Mouse (Mus musculus) regulatory T cell (primary cell): Measurements from ENCODE around the gene Gtpbp1.

Source experiments
- in situ Hi-C: fragments of 300-600 bp; cut with MboI, MseI; formaldehyde crosslinking; loops from one replicate; pipeline ENCODE4 v1.15.1; 2025; ENCODE audit warnings: high pct_unique_total_duplicates

Gene Gtpbp1

DNA sequence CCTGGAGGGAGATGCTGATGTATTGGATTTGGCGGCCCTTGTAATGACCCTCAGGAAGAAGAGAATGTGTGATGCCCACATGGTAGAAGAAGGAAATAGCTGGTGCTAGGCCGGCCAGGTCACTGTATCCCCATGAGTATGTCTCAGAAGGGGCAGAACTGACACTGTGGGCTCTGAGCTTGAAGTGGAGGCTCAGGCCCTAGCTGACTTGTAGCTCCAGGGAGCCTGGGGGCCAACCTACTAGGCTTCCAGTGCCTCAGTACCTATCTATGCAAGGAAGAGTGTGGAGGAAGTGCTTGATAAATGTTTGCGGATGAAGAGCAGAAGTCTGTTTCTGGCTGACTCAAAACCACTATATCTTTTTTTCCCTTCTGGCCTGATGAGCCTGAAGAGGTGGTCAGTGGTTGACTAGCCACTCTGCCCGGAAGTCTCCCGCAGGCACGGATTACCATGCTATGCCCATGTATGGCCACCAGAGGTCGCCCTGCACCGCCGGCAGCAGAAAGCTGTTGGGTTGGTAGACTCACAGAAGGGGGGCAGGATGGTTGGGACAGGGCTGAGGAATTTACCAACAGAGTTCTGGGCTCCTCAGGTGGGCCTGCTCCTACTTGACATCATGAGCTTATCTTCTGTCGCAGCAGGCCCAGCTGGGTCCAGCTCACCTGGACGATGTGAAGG lies 62.2 kb downstream of the Gtpbp1 start:
- in situ Hi-C loops: no loop called here

DNA sequence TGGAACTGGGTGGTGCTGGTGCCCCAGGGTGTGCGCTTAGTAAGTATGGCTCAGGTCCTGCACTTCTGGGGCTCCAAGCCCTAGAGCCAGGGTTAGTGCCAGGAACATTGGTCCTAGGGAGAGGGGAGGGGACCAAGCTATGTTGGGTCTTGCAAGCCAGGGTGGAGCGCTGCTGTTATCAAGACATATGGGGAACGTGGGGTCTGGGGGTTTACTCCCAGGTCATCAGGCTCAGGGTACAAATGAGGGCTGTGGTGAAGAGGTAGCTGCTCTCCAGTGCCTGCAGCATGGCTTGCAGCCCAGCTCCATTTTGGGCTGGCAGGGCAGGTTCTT lies 62.7 kb downstream of the Gtpbp1 start:
- in situ Hi-C loops: no loop called here

DNA sequence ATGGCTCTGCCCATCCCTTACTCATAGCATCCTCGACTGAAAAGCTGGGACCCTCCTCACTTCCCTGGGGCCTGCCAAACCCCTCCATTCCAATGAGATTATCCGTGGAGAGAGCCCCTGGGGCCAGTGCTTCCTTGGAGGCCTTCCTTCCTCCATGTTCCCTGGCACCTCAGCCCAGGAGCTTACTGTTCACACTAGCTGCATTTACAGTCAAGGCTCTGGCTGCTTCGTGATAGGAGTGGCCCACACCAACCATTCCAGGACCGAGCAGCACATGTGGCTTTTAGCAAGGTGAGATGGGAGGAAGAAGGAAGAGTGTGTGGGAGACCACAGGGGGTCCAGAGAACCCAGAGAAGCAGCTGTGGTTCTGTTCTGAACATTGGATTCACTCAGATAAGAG lies 63.2 kb downstream of the Gtpbp1 start:
- in situ Hi-C loops: no loop called here

DNA sequence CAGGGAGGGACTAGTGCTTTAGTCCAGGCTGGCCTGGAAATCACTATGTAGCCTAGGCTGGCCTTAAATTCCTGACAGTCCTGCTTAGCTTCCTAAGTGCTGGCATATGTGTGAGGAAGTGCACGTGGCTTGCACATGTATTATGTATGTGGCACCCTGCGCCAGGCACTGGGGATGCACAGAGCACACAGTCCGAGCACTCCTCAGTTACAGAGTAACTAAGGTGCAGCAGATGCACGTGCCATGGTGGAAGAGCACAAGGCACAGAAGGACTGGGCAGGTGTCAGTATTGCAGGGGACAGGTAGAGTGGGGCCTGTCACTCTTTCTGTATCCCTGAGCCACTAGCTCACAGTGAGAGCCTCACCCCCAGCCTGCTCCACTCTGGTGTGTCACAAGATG lies 64.5 kb downstream of the Gtpbp1 start:
- in situ Hi-C loops: no loop called here

GRCm38 (mm10) chr15:79755977-79756625 lies 65.5 kb downstream of the Gtpbp1 start:
- in situ Hi-C loops: no loop called here

GRCm38 (mm10) chr15:79757118-79757517 lies 66.5 kb downstream of the Gtpbp1 start:
- in situ Hi-C loops: no loop called here

DNA sequence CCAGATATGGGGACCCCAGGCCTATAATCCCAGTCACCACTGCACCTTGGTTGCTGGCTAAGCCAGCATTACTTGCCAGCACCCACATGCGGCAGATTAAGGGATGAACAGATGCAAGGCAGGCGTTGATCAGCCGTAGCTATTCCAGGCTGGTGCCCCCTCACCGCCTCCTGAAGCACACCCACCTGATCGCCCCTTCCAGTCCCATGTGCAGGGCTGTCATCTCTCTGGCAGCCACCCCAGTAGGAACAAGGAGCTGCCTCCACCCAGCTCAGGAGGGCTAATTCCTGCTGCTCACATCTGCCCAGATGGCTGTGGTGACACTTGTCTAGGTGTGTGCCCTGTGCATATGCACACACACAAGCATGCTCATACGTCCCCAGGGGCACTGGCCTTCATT lies 70.3 kb downstream of the Gtpbp1 start:
- in situ Hi-C loops: no loop called here

- in situ Hi-C loops: no loop called here
Observed at GRCm38 (mm10) chr15:79763001-79763400, 72.4 kb downstream of the Gtpbp1 start.

DNA sequence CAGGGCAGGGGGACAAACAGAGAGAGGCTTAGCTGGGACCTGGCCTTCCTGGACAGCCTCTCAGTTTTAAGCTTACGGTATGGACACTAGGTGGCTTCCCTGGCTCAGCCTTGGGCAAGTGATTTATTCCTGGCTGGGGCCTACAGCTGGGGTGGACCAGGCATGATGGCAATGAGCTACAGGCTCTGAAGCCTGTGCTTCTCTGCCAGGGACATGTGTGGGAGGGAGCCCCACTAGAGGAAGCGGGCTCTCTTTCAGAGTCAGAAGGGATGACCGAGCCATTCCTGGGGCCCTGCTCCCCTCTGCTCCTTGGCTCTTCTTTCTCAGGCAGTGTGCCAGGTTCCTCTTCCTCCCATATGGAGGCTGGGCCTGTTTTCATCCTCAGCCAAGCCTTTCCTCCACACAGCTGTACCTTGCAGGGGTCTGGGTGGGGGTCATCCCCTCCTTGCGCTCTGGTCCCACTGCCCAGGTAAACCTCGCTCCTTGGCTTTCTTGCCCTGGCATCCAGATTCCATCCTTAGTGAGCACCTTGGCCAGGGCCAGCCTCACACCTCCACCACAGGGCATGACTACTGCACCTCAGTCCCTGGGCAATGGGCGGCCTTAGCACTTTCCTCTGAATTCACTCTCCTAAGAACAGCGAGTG lies 73.1 kb downstream of the Gtpbp1 start:
- in situ Hi-C loops: no loop called here

DNA sequence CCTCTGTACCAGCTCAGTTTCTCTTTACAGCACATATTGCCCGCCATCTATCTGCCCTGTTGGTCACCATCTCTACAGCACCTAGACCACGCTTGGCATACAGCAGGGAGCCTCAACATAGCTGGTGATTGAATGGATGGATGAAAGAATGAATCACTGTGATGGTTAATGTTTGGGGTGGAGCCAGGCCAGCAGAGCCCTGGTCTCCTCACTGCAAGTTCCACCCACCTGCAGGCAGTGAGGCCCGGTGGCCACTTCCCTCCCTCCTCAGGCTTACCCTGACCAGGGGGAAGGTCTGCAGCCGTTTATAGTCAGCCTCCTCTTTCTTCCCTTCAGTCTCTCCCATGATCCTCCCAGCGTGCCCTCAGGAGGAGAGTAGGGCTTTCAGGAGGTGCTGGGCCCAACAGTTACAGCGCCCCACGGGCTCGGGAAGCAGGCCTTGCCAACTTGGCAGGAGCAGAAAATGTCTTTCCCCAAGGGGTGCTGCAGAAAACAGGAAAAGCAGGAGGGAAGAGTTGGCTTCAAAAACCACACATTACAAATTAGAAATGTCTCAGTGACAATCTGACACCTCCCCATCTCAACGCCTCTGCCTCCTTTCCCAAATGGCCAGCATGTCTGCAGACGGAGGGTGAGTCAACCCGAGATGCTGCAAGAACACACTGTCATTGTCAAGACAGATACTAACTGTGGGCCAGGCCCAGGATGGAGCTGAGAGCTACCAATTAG lies 74.1 kb downstream of the Gtpbp1 start:
- in situ Hi-C loops: no loop called here

GRCm38 (mm10) chr15:79765361-79765760 lies 74.7 kb downstream of the Gtpbp1 start:
- in situ Hi-C loops: no loop called here

DNA sequence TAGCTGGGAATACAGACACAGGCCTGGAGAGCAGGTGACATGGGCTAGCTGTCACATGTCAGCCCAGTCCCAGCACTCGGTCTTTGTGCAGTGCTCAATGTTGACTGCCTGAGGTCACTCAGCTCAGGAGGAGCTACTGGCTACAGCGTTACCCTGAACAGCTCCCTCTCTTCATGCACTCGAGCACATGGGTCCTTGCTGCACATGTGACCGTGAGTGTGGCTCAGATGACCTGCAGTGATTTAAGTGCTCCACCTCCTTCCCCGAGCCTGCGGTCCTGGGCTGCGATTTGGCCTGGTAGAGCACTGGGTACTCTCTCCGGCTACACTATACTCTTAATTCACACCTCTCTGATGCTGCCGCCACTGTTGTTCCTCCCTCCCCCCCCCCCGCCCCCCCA lies 75.5 kb downstream of the Gtpbp1 start:
- in situ Hi-C loops: no loop called here

GRCm38 (mm10) chr15:79766586-79767071 lies 76.0 kb downstream of the Gtpbp1 start:
- in situ Hi-C loops: no loop called here

DNA sequence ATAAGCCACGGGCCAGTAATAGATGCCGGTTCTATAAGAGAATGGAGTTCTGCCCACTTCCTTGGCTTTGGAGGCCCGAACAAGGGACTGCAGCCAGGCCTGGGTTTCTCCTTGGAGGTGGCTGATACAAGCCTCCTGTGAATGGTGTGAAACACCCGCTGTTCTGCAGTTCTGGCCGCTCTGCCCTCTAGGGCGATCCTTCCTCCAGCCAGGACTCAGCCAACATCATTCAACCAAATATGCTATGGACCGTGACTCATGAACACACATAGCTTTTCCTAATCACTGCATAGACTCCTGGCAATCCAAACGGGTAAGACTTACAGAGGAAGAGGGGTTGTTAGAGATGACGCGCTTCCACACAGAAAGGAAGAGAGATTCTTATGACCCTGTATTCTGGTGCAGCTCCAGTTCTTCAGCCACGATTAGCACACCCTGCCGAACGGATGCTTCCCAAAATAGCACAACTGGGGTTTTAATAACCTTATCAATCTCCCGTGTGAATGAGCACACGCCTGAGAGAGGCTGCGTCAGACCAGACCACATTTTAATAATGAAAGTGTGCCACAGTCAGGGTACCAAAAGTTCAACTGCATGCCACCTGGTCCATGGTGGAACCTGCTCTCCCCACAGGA lies 76.8 kb downstream of the Gtpbp1 start:
- in situ Hi-C loops: no loop called here

DNA sequence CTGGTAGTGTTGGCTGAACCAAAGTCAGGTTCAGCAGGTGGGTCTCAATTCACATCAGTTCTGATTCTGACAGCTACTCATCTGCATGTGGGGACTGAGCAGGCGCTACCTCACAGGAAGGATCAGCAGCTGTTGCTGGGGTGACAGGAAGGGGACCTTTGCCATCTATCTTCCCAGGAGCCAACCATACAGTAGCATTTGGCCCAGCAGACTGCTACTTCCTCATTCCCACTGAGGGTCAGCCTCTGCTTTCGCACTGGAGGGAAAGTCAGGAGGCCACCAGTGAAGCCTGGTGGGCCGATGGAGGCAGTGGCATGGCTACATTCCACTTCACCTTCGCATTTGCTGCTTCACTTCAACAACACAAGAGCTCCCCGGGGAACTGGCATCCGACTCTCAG lies 77.7 kb downstream of the Gtpbp1 start:
- in situ Hi-C loops: no loop called here

GRCm38 (mm10) chr15:79770629-79771240 lies 80.1 kb downstream of the Gtpbp1 start:
- in situ Hi-C loops: no loop called here
